Mouse (Mus musculus): ENCODE results near the gene Lrrfip1. TPM values are rescaled to one million over a fixed set of nuclear protein-coding genes. Genes with fewer than 3 reads are reported as not detected.

The Lrrfip1 gene
- polyA plus RNA-seq, 1 experiment from 2014 or later = 30.1 TPM

DNA sequence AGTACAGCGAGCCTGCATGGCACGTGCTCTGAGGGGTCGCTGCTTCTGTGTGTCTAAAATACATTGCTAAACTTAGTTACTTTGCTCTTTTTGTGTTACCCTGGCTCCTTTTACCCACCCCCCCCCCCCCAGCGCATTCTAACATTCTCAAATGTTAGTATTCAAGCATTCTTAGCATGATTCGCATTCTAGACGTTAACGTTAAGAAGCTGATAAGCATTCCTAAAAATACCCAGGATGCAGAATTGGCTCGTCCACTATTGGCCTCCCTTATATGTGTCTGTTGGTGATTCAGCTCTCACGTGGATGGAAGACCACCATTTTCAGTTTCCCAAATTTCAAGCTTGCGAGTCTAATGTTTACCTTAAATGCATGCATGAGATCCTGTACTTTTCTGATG is 86.5 kb downstream of the Lrrfip1 start:
- no peaks in the 10 kb centered on the region for H3K36me3 ChIP-seq (ENCODE audit: control insufficient read depth, insufficient read depth, low read length)
- no peaks in the 10 kb centered on the region for H3K4me1 ChIP-seq (ENCODE audit: control insufficient read depth, insufficient read depth, low read length)
- H3K4me3 ChIP-seq (replicated peaks; ENCODE audit: low read depth, low read length) = no peak overlapping the region
- no peak overlapping the region for H3K27ac ChIP-seq (replicated peaks; ENCODE audit: low read depth, low read length)
- H3K9me3 ChIP-seq (ENCODE audit: control insufficient read depth, low read length) = no peaks in the 10 kb centered on the region
- H3K27me3 ChIP-seq (ENCODE audit: control insufficient read depth, insufficient read depth, low read length) = no peaks in the 10 kb centered on the region
- DNase-seq (no peak), ATAC-seq (ENCODE audit: low FRiP score, low TSS enrichment) (no peak)
- H3K9ac ChIP-seq (replicated peaks; ENCODE audit: low read length) = no peak overlapping the region
- no peak overlapping the region for H3K4me2 ChIP-seq (ENCODE audit: low read length)
- 92% methylated on average over 10 of the region's 10 CpGs for WGBS

DNA sequence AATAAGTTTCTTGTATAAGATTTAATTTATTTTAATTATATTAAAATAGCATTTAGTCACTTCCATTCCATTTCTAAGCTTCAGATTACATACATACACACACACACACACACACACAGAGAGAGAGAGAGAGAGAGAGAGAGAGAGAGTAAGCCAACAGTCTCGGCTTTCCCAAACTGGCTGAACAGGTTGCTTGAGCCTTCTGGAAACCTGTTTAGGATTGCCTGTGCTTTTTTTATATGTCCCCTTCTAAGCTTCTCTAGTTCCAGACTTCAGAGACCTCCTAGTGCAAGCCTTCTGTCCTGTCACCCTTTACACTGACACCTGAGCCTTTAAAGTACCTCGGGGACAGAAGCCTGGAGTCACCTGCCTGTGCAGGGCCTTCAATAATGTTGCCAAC is 87.1 kb downstream of the Lrrfip1 start:
- DNase-seq = no peak
- ATAC-seq (ENCODE audit: low FRiP score, low TSS enrichment) = no peak
- Histone ChIP-seq H3K4me2 (ENCODE audit: low read length) (no peak overlapping the region), H3K9me3 (ENCODE audit: control insufficient read depth, low read length) (no peaks in the 10 kb centered on the region), H3K4me1 (ENCODE audit: control insufficient read depth, insufficient read depth, low read length) (no peaks in the 10 kb centered on the region), H3K36me3 (ENCODE audit: control insufficient read depth, insufficient read depth, low read length) (no peaks in the 10 kb centered on the region), H3K4me3 (replicated peaks; ENCODE audit: low read depth, low read length) (no peak overlapping the region), H3K27ac (replicated peaks; ENCODE audit: low read depth, low read length) (no peak overlapping the region), H3K9ac (replicated peaks; ENCODE audit: low read length) (no peak overlapping the region), H3K27me3 (ENCODE audit: control insufficient read depth, insufficient read depth, low read length) (no peaks in the 10 kb centered on the region)
- 58% methylated on average over 2 of the region's 2 CpGs for WGBS

DNA sequence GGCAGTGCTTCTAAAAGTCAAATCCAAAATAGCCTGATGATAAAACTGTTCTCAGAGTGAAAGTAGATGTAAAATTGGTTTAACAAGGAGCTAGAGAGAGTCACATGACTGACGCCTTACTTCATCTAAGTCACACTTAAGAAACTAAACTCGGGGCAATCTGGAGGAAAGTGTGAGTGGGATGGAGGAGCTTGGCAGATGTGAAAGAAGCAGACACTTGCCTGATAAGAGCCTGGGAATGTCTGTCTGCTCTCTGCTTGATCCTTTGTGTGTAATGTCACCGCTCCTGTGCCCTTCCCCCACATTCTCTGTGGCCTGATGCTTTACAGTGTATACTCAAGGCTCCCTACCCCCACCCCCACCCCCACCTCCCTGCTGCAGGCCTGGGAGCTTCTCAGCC is 87.8 kb downstream of the Lrrfip1 start:
- H3K36me3 ChIP-seq (ENCODE audit: control insufficient read depth, insufficient read depth, low read length) = no peaks in the 10 kb centered on the region
- H3K4me1 ChIP-seq (ENCODE audit: control insufficient read depth, insufficient read depth, low read length) = 0 out of 2 replicates have a peak, but pooled peaks cover 3% of the 10 kb centered on the region
- WGBS = 49% methylated on average over 3 of the region's 3 CpGs
- H3K4me2 ChIP-seq (ENCODE audit: low read length) = no peak overlapping the region
- ATAC-seq (ENCODE audit: low FRiP score, low TSS enrichment) (no peak), DNase-seq (no peak)
- H3K4me3 ChIP-seq (replicated peaks; ENCODE audit: low read depth, low read length) = no peak overlapping the region
- no peaks in the 10 kb centered on the region for H3K27me3 ChIP-seq (ENCODE audit: control insufficient read depth, insufficient read depth, low read length)
- no peak overlapping the region for H3K27ac ChIP-seq (replicated peaks; ENCODE audit: low read depth, low read length)
- H3K9ac ChIP-seq (replicated peaks; ENCODE audit: low read length) = no peak overlapping the region
- H3K9me3 ChIP-seq (ENCODE audit: control insufficient read depth, low read length) = no peaks in the 10 kb centered on the region

DNA sequence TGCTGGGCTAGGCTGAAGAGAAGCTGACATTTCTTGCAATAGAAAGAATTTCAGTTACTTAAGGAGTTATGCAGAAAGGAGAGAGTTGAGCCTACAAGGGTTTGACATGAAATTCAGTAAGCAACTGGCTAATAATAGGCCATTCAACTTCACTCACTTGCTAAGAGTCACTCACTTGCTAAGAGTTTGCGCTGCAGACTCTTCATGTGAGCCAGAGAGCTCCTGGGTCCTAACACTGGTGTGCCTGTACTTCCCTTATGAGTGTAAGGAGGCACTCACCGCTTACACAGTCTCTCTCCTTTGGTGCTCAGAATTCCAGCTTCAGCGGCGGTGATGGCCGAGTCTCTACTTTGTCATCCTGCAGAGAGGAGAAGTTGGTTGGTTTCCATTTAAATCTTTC is 88.2 kb downstream of the Lrrfip1 start:
- no peak for DNase-seq
- no peak overlapping the region for H3K9ac ChIP-seq (replicated peaks; ENCODE audit: low read length)
- H3K36me3 ChIP-seq (ENCODE audit: control insufficient read depth, insufficient read depth, low read length) = no peaks in the 10 kb centered on the region
- no peak overlapping the region for H3K27ac ChIP-seq (replicated peaks; ENCODE audit: low read depth, low read length)
- H3K4me3 ChIP-seq (replicated peaks; ENCODE audit: low read depth, low read length) = no peak overlapping the region
- H3K4me1 ChIP-seq (ENCODE audit: control insufficient read depth, insufficient read depth, low read length) = 0 out of 2 replicates have a peak, but pooled peaks cover 4% of the 10 kb centered on the region
- no peaks in the 10 kb centered on the region for H3K27me3 ChIP-seq (ENCODE audit: control insufficient read depth, insufficient read depth, low read length)
- H3K4me2 ChIP-seq (ENCODE audit: low read length) = no peak overlapping the region
- ATAC-seq (ENCODE audit: low FRiP score, low TSS enrichment) = no peak
- H3K9me3 ChIP-seq (ENCODE audit: control insufficient read depth, low read length) = no peaks in the 10 kb centered on the region
- WGBS = 93% methylated on average over 5 of the region's 5 CpGs

DNA sequence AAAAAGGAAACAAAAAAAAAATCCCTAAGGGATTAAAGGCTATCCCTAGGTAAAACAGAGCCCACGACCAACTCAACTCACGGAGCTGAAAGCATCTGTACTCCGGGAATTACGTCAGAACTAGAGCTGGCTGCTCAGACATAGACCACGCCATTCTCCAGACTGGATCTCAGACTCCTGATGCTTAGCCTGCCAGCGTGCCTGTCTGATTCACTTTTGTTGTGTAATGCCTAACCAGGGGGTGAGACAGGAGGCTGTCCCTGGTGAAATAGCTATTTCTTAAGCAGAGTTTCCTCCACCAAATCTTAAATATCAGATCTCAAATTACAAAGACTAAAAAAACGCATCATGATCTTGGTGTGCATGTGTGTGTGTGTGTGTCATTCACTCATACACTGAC is 89.5 kb downstream of the Lrrfip1 start:
- Histone ChIP-seq H3K9me3 (ENCODE audit: control insufficient read depth, low read length) (no peaks in the 10 kb centered on the region), H3K36me3 (ENCODE audit: control insufficient read depth, insufficient read depth, low read length) (no peaks in the 10 kb centered on the region), H3K4me2 (ENCODE audit: low read length) (no peak overlapping the region), H3K27ac (replicated peaks; ENCODE audit: low read depth, low read length) (no peak overlapping the region), H3K4me3 (replicated peaks; ENCODE audit: low read depth, low read length) (no peak overlapping the region), H3K4me1 (ENCODE audit: control insufficient read depth, insufficient read depth, low read length) (0 out of 2 replicates have a peak, but pooled peaks cover 4% of the 10 kb centered on the region), H3K27me3 (ENCODE audit: control insufficient read depth, insufficient read depth, low read length) (no peaks in the 10 kb centered on the region), H3K9ac (replicated peaks; ENCODE audit: low read length) (no peak overlapping the region)
- WGBS = 86% methylated on average over 7 of the region's 7 CpGs
- DNase-seq (no peak), ATAC-seq (ENCODE audit: low FRiP score, low TSS enrichment) (no peak)

DNA sequence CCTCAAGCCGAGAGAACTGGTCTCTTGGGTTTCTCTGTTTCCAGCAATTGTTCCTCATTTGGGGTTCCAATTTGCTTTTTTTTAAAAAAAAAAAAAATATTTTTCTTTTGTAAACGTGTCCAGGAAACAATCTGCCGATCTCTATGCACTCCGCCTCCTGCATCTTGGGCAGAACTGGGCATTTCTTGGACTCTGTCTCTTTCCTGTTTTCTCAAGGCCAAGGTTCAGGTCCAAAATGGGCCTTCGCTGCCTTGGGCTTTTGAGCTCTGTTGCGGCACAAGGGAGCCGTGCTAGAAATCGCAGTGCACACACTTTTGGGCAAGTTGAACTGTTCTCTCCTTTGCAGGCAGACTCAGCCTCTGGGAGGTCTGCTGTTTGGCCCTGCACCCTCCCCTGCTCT is 90.4 kb downstream of the Lrrfip1 start:
- Histone ChIP-seq H3K9ac (replicated peaks; ENCODE audit: low read length) (no peak overlapping the region), H3K36me3 (ENCODE audit: control insufficient read depth, insufficient read depth, low read length) (no peaks in the 10 kb centered on the region), H3K9me3 (ENCODE audit: control insufficient read depth, low read length) (no peaks in the 10 kb centered on the region), H3K4me1 (ENCODE audit: control insufficient read depth, insufficient read depth, low read length) (0 out of 2 replicates have a peak, but pooled peaks cover 4% of the 10 kb centered on the region), H3K4me2 (ENCODE audit: low read length) (no peak overlapping the region), H3K27me3 (ENCODE audit: control insufficient read depth, insufficient read depth, low read length) (no peaks in the 10 kb centered on the region), H3K27ac (replicated peaks; ENCODE audit: low read depth, low read length) (no peak overlapping the region), H3K4me3 (replicated peaks; ENCODE audit: low read depth, low read length) (no peak overlapping the region)
- 91% methylated on average over 8 of the region's 8 CpGs for WGBS
- no peak for DNase-seq
- no peak for ATAC-seq (ENCODE audit: low FRiP score, low TSS enrichment)

DNA sequence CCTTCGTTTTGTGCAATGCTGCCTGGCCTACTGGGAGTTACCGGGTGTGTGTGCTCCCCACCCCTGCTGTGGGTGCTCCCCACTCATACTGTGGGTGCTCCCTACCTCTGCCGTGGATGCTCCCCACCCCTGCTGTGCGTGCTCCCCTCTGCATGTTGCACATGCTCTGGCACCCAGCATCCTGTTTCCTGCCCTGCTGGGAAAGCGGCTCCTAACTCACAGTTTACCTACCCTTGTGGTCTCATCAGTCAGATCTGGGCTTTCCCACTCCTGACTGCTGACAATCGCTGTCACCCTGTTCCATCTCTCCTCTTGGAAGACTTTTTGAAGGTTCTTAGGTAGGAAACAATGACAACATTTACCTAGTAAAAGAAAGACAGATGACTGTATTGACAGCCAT is 91.9 kb downstream of the Lrrfip1 start:
- Histone ChIP-seq H3K4me1 (ENCODE audit: control insufficient read depth, insufficient read depth, low read length) (0 out of 2 replicates have a peak, but pooled peaks cover 4% of the 10 kb centered on the region), H3K4me3 (replicated peaks; ENCODE audit: low read depth, low read length) (no peak overlapping the region), H3K9me3 (ENCODE audit: control insufficient read depth, low read length) (no peaks in the 10 kb centered on the region), H3K36me3 (ENCODE audit: control insufficient read depth, insufficient read depth, low read length) (no peaks in the 10 kb centered on the region), H3K9ac (replicated peaks; ENCODE audit: low read length) (no peak overlapping the region), H3K4me2 (ENCODE audit: low read length) (no peak overlapping the region), H3K27me3 (ENCODE audit: control insufficient read depth, insufficient read depth, low read length) (no peaks in the 10 kb centered on the region), H3K27ac (replicated peaks; ENCODE audit: low read depth, low read length) (no peak overlapping the region)
- ATAC-seq (ENCODE audit: low FRiP score, low TSS enrichment) = no peak
- WGBS = 85% methylated on average over 6 of the region's 6 CpGs
- no peak for DNase-seq

DNA sequence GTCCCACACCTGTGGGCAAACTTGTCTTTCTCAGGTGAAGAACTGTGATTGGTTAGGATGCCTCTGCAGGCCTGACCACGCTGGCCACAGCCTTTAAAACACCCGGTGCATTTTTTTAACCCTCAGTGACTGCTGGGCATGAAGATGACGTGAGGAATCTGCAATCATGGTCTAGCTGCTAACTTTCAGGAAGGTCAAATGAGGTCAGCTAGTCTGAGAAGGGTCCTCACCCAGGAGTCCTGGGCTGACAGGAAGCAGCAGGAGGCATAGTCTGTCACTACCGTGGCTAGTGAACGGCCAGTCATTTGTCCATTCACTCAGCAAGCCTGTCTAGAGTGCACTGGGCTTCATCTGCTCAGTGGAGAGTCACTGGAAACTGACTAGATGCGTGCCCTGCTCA is 93.9 kb downstream of the Lrrfip1 start:
- ATAC-seq (ENCODE audit: low FRiP score, low TSS enrichment) (no peak), DNase-seq (no peak)
- H3K36me3 ChIP-seq (ENCODE audit: control insufficient read depth, insufficient read depth, low read length) = no peaks in the 10 kb centered on the region
- 0 out of 2 replicates have a peak, but pooled peaks cover 4% of the 10 kb centered on the region for H3K4me1 ChIP-seq (ENCODE audit: control insufficient read depth, insufficient read depth, low read length)
- no peak overlapping the region for H3K4me2 ChIP-seq (ENCODE audit: low read length)
- no peak overlapping the region for H3K9ac ChIP-seq (replicated peaks; ENCODE audit: low read length)
- H3K27me3 ChIP-seq (ENCODE audit: control insufficient read depth, insufficient read depth, low read length) = no peaks in the 10 kb centered on the region
- no peaks in the 10 kb centered on the region for H3K9me3 ChIP-seq (ENCODE audit: control insufficient read depth, low read length)
- 75% methylated on average over 6 of the region's 6 CpGs for WGBS
- H3K27ac ChIP-seq (replicated peaks; ENCODE audit: low read depth, low read length) = no peak overlapping the region
- no peak overlapping the region for H3K4me3 ChIP-seq (replicated peaks; ENCODE audit: low read depth, low read length)

DNA sequence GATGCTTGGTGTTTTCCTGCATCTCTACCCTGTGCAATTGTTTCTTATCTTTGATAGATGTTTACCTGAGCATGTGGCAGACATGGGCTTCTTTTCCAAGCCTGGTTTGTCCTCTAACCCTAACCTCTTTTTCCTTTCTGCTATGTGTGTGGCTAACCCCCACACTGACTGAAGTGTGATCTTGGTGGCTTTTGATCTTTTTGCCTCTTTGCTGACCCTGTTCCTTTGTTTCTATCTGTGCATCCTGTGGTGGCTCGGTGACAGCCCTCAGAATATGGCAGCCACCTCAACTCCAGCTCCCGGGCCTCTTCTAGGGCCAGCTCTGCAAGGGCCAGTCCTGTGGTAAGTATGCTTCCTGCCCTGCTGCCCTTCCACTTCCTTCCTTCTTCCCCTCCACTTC is 94.8 kb downstream of the Lrrfip1 start:
- Histone ChIP-seq H3K27ac (replicated peaks; ENCODE audit: low read depth, low read length) (no peak overlapping the region), H3K4me1 (ENCODE audit: control insufficient read depth, insufficient read depth, low read length) (0 out of 2 replicates have a peak, but pooled peaks cover 4% of the 10 kb centered on the region), H3K27me3 (ENCODE audit: control insufficient read depth, insufficient read depth, low read length) (no peaks in the 10 kb centered on the region), H3K36me3 (ENCODE audit: control insufficient read depth, insufficient read depth, low read length) (no peaks in the 10 kb centered on the region), H3K9ac (replicated peaks; ENCODE audit: low read length) (no peak overlapping the region), H3K9me3 (ENCODE audit: control insufficient read depth, low read length) (no peaks in the 10 kb centered on the region), H3K4me2 (ENCODE audit: low read length) (no peak overlapping the region), H3K4me3 (replicated peaks; ENCODE audit: low read depth, low read length) (no peak overlapping the region)
- ATAC-seq (ENCODE audit: low FRiP score, low TSS enrichment) (no peak), DNase-seq (no peak)
- WGBS = 63% methylated on average over 2 of the region's 2 CpGs
